Mouse (Mus musculus): Measurements from ENCODE around the gene Tiam1. TPM values are rescaled to one million over a fixed set of nuclear protein-coding genes. Genes with fewer than 3 reads are reported as not detected.

Tiam1 gene
- total RNA-seq, 2 experiments from 2014 or later: 6.4 to 7.1 TPM

DNA sequence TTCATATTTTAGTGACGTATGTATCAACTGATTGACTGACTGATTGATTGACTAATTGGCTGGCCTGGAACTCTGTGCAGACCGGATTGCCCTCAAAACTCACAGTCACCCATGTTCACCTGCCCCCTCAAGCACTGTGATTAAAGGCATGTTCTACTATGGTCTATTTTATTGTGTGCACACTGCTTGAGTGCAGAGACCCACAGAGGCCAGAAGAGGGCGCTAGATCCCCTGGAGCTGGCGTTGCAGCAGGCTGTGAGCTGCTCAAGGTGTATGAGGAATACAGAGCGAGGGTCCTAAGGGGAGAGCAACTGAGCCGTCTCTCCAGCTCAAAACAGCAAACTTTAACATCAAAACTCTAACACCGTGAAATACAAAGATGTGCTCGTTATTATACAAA lies 202.9 kb downstream of the Tiam1 start:
- no peak overlapping the region for H3K27ac ChIP-seq
- H3K4me3 ChIP-seq: no peak overlapping the region
- DNase-seq: no peak
- TF ChIP-seq CTCF (IDR thresholded peaks at IDR 0.05): peak; percentile 7; the same call in 1 of the 2 replicates
- intact Hi-C loops (cut with DNase I): no loop called here

DNA sequence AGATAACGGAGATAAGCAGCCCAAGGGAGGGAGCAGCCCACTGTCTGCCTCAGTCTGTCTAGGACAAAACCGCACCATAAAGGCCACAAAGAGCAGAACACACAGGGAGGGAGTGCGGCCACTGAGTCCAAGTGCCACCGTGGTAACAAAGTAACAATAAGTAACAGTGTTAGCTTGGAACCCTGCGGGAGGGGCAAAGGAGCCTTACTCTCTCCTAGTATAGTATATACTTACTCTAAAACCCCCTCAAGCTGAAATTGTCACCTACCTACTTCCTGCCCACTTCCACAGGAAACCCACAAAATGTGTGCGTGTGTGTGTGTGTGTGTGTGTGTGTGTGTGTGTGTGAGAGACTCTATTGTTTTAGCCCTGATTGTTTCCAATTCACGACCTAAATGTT lies 205.3 kb downstream of the Tiam1 start:
- Histone ChIP-seq H3K4me3 (no peak overlapping the region), H3K27ac (no peak overlapping the region)
- TF ChIP-seq CTCF (IDR thresholded peaks at IDR 0.05): no peak
- intact Hi-C loops (cut with DNase I): no loop called here
- DNase-seq: no peak

DNA sequence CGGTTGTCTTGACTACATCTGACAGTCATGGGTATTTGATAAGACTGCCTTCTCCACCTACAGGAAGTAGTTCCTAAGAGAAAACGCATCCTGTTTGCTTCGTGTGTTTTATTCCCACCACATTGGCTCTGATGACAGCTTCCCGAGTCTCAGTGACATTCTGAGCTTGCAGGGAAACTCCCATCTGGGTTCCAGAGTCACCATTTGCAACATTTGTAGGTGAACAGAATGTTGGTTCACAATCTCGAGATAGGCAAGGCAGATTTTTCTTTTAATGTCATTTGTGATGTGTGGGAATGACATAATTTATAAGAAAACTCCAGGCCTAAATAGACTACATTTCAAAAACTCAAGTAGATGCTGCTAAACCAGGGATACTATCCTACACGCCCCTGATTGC lies 207.0 kb downstream of the Tiam1 start:
- no peak for DNase-seq
- no peak overlapping the region for H3K27ac ChIP-seq

DNA sequence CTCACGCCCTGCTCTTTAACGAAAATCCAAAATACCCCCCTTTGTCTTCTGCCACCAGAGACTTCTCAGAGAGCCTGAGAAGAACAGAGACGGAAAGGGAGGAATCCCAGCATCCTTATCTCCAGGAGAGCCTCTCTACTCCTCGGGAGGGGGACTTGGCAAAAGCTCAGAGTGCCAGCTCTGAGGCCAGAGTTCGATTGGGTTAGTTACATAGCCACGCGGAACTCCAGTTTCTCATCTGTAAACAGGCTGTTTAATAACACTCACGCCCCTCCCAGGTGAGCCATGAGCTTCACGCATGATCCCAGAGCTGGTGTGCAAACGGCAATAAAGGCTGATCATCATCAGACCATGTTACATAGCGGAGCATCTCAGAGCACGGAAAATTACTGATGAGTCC lies 208.2 kb downstream of the Tiam1 start:
- H3K27ac ChIP-seq: no peak overlapping the region
- TF ChIP-seq CTCF (IDR thresholded peaks at IDR 0.05): no peak
- intact Hi-C loops (cut with DNase I): no loop called here
- H3K4me3 ChIP-seq: no peak overlapping the region
- DNase-seq: no peak

More for the DNA sequence above, 207.0 kb downstream of the Tiam1 start:
- TF ChIP-seq CTCF (IDR thresholded peaks at IDR 0.05): no peak
- no peak overlapping the region for H3K4me3 ChIP-seq
- intact Hi-C loops (cut with DNase I): no loop called here

DNA sequence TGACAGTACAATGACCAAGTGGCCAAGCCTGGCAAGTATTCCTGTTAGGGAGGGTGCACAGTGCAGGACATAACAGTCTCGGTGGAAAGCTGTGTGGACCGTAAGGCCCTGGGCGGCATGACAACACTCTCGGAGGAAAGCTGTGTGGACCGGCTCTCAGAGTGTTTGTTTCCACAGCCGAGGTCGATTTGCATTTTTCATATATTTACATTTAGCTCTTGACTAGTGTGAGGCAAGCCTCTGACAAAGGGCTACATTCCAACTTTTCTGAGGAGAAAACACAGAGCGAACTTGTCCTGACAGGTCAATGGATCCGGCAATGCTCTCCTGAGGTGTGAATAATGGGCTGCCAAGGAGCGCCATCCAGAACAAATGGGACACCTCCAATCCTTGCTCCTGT lies 209.0 kb downstream of the Tiam1 start:
- no peak overlapping the region for H3K27ac ChIP-seq
- DNase-seq: no peak
- intact Hi-C loops (cut with DNase I): no loop called here
- H3K4me3 ChIP-seq: no peak overlapping the region
- TF ChIP-seq CTCF (IDR thresholded peaks at IDR 0.05): no peak

DNA sequence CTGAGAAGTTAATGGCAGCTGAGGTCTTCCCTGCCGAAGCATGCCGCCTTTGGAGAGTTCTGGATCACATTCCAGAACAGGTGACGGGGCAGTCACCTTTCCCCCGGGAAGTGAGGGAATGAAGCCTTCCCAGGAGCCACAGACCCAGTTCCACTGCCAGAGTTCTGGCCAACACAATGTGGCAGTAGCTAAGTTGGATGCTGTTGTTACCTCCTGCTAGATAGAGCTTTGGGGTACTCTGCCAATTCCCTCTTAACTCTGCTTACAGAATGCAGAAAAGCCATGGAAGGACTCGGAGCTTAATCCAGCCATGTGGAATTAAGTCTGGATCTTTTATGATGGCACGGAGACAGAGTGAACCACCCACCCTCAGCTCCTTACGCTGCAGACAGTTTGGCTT lies 209.6 kb downstream of the Tiam1 start:
- no peak for TF ChIP-seq CTCF (IDR thresholded peaks at IDR 0.05)
- no peak for DNase-seq
- no peak overlapping the region for H3K27ac ChIP-seq
- intact Hi-C loops (cut with DNase I): no loop called here
- no peak overlapping the region for H3K4me3 ChIP-seq

DNA sequence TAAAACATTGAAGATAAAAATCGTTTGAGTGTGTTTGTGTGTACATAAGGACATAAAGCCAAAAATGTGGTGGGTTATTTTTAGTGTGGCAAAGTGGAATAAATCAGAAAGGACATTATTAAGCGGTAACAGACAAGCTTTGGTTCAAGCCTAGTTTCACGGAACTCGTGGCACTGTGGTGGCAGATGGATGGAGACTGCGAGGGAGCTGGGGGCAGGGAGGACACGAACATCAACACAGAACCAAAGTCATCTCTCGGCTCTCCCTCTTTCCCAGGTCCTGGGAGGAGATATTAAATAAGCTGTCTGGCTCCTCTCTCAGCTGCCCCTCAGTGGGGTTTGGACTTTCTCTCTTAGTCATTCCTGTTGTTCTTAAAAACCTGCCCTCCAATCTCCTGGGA lies 215.0 kb downstream of the Tiam1 start:
- no peak overlapping the region for H3K27ac ChIP-seq
- intact Hi-C loops (cut with DNase I): no loop called here

DNA sequence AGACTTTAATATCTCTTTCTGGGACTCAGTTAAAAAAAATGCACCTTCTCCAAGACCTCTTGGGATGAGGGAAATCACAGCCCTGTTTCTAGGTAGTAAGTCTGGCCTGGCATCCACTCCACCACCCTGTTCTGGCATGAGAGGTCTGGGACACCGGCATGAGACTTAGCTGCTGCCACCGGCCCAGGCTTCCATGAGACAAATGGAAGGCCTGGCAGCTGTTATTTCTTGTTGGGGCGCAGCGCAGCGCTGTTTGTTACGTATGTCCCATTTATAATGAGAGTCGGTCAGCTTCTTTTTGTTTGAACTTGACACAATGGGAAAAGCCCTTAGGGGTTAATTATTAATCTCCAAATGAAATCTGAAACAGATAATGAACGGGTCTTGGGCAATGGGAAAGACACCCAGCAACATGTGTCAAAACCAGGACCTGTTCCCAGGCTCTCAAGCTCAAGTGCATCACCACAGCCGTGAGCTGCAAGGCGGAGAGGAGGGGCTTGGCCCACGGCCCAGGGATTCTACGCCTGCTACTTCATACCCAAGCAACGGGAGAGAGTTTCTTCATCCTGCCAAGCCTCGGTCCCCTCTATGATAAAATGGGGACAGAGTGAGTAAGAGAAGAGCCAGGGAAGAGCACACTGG lies 219.2 kb downstream of the Tiam1 start:
- Histone ChIP-seq H3K27ac (no peak overlapping the region), H3K4me3 (no peak overlapping the region)
- intact Hi-C loops (cut with DNase I): no loop called here
- no peak for TF ChIP-seq CTCF (IDR thresholded peaks at IDR 0.05)
- DNase-seq: peak; percentile 62

More for the DNA sequence above, 215.0 kb downstream of the Tiam1 start:
- no peak for TF ChIP-seq CTCF (IDR thresholded peaks at IDR 0.05)
- DNase-seq: no peak
- no peak overlapping the region for H3K4me3 ChIP-seq

DNA sequence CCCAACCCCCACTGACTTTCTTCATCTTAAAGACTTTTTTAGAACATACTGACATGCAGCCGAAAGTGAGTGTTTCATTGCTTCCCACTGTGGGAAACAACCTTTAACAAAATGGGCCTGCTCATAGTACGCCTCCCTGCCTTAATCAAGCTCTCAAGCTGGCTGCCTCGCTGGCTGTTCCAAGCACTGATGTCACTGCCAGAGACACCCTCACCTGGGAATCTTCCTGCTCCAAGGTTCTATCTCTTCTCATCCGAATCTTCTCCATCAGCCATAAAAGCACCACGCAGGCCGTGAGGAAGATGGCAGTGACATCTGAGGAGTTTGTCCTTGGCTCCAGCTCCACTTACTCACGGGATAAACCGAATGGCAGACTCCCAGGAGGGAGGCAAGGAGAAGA lies 220.3 kb downstream of the Tiam1 start:
- TF ChIP-seq CTCF (IDR thresholded peaks at IDR 0.05): no peak
- no peak overlapping the region for H3K27ac ChIP-seq
- no peak for DNase-seq
- intact Hi-C loops (cut with DNase I): no loop called here
- H3K4me3 ChIP-seq: no peak overlapping the region

DNA sequence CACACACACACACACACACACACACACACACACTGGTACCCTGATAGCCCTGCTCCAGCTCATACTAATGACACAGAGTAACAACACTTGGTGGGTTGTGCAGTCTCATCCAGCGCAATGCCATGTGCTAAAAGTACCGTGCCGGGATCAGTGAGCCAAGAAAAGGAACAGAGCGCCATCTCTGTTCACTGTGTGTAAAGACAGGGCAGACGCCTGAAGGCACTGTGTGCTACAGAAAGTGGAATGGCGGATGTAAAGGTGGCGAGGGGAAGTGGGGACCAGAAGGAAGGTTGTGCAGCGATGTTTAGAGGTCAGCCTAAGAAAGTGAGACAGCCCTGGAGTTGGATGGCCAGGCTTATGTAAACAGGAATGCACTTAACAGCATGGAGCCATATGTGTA lies 221.1 kb downstream of the Tiam1 start:
- no peak for DNase-seq
- no peak for TF ChIP-seq CTCF (IDR thresholded peaks at IDR 0.05)
- H3K27ac ChIP-seq: no peak overlapping the region
- intact Hi-C loops (cut with DNase I): no loop called here
- H3K4me3 ChIP-seq: no peak overlapping the region

DNA sequence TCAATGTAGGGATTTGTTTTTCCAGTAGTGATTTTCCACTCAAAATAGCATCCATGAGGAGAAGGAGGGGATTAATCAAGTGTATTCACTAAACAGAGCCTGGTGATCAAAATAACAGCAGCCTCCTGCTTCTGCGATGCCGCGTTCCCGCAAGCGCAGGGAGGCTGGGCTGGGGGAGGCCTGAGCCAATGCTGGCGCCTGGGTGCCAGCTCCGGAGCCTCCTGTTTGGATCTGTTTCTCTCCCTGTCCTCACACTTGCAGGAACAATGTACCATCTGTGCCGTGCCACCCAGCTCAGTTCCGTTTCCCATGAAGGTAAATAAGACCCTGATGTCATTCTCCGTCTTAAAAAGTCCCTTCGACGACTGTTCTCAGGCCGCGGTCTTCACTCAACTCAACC lies 222.2 kb downstream of the Tiam1 start:
- intact Hi-C loops (cut with DNase I): no loop called here
- TF ChIP-seq CTCF (IDR thresholded peaks at IDR 0.05): no peak
- no peak overlapping the region for H3K4me3 ChIP-seq
- H3K27ac ChIP-seq: no peak overlapping the region
- no peak for DNase-seq

DNA sequence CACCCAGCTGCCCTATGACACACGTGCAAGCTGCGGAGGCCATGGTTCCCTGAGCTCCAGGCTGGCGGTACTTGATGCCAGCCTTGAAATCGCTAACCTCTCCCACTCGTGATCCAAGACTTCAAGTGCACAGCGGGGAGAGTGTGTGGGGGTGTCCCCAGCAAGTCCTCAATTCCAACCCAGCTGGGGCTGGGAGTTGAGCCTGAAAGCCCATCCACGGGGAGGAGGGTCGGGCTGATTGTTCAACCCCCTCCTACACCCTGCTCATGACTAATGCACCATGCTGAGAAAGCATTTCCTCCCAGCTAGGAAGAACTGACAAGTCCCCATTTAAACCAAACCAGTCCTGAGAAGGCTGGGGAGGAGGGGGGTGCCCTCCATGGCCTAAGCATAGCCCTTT lies 223.2 kb downstream of the Tiam1 start:
- no peak for TF ChIP-seq CTCF (IDR thresholded peaks at IDR 0.05)
- Histone ChIP-seq H3K4me3 (no peak overlapping the region), H3K27ac (no peak overlapping the region)
- no peak for DNase-seq
- intact Hi-C loops (cut with DNase I): no loop called here

DNA sequence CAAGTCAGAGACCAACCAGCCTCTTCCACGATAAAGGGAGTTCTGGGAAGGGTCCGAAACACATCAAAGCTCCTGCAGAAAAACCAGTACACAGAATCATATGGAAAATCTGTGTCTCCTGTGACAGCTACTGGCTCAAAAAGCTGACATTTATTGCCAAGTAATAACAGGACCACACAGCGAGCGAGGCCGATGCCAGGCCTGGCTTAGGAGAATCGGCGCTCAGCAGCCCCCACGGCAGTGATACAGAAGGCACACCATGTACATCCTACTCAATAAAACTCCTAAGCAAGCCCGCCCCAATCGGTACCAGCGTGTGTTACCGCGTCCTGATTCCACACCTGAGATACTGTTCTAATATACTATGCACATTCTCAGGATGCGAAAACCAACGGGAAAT lies 226.2 kb downstream of the Tiam1 start:
- intact Hi-C loops (cut with DNase I): no loop called here
- Histone ChIP-seq H3K27ac (no peak overlapping the region), H3K4me3 (peak overlapping the region; percentile 23; the same call in 1 of the 2 replicates)
- DNase-seq: no peak
- no peak for TF ChIP-seq CTCF (IDR thresholded peaks at IDR 0.05)

DNA sequence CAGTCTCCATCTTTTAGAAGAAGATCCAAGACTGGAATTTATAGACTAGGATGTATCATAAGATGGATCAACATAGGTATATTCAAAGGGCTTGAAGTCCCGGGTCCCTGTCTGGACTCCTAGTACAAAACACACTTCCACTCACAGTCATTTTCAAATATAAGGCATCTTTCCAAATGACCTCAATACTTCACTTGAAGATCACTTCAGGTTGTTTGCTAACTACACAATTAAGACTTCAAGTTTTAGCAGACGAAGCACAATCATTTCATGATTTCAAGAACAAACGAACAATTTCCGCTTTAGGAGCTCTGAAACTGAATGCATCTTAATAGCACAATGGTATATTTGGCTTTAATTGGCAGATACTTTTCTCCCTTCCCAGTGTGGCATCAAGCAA lies 228.6 kb downstream of the Tiam1 start:
- TF ChIP-seq CTCF (IDR thresholded peaks at IDR 0.05): no peak
- no peak for DNase-seq
- intact Hi-C loops (cut with DNase I): no loop called here
- H3K27ac ChIP-seq: no peak overlapping the region
- H3K4me3 ChIP-seq: no peak overlapping the region

Data from gastrocnemius, adult 2 months (tissue).